Mouse (Mus musculus) lung, postnatal 0 days (tissue): ENCODE measurements at regions not wholly inside any gene's neighbourhood (a gene's known extent, or its start where the extent isn't known, plus 50 kb on each side); places are given as distances from the start of the nearest gene placed in this dataset.

Experiments used
- ATAC-seq: fragments of 200-750 bp; cut with Nextera tagmentation; 2 replicates; pipeline ENCODE4 v1.8.0; 2017; ENCODE audit warnings: moderate library complexity
- DNase-seq: peaks from one replicate; pipeline ENCODE4 v3.0.0-alpha.2; 2016; ENCODE audit warnings: low spot score
- H3K27ac ChIP-seq: fragments of 300-500 bp; sonication (generic); 2 replicates; pipeline ENCODE4 v1.5.1; 2014; ENCODE audit warnings: antibody characterized with exemption, mild to moderate bottlenecking, low read length, mixed read lengths
- H3K27me3 ChIP-seq: fragments of 300-500 bp; sonication (generic); replicated peaks from 2 replicates; pipeline ENCODE4 v1.6.1; 2014; ENCODE audit warnings: low read length, mixed read lengths; ENCODE audit not compliant: insufficient read depth
- H3K36me3 ChIP-seq: fragments of 300-500 bp; sonication (generic); 2 replicates; pipeline ENCODE4 v1.6.1; 2014; ENCODE audit warnings: low read length, mixed read lengths; ENCODE audit not compliant: insufficient read depth
- H3K4me1 ChIP-seq: fragments of 300-500 bp; sonication (generic); 2 replicates; pipeline ENCODE4 v1.6.1; 2014; ENCODE audit warnings: antibody characterized with exemption, low read depth, low read length, mixed read lengths; ENCODE audit not compliant: insufficient read depth
- H3K4me2 ChIP-seq: fragments of 300-500 bp; sonication (generic); replicated peaks from 2 replicates; pipeline ENCODE4 v1.6.1; 2014; ENCODE audit warnings: low read depth, mild to moderate bottlenecking, low read length, moderate library complexity, mixed read lengths
- H3K4me3 ChIP-seq: fragments of 300-500 bp; sonication (generic); 2 replicates; pipeline ENCODE4 v1.5.1; 2014; ENCODE audit warnings: low read depth, low read length
- H3K9ac ChIP-seq: fragments of 300-500 bp; sonication (generic); replicated peaks from 2 replicates; pipeline ENCODE4 v1.6.1; 2014; ENCODE audit warnings: low read depth, mild to moderate bottlenecking
- H3K9me3 ChIP-seq: fragments of 300-500 bp; sonication (generic); 2 replicates; pipeline ENCODE4 v1.6.1; 2016; ENCODE audit warnings: low read length, mixed read lengths
- CTCF ChIP-seq: IDR thresholded peaks from 2 replicates; pipeline ENCODE4 v1.5.1; 2016; ENCODE audit warnings: antibody characterized with exemption, mild to moderate bottlenecking
- EP300 ChIP-seq: IDR thresholded peaks from 2 replicates; pipeline ENCODE4 v1.6.1; 2016; ENCODE audit warnings: antibody characterized with exemption, mild to moderate bottlenecking, control low read depth
- WGBS: fragments of 180-500 bp; shearing (Covaris S2); extraction: QIAGEN DNeasy Blood & Tissue Kit; methylation state at CpG from one replicate; pipeline ENCODE4 v1.1.7; 2014; 5-methylcytosine and 5-hydroxymethylcytosine counted together

- Histone ChIP-seq H3K4me3 (no peak overlapping the region), H3K4me1 (peaks cover 15% of the 10 kb centered on the region), H3K27me3 (no peaks in the 10 kb centered on the region), H3K4me2 (no peak overlapping the region), H3K9me3 (no peaks in the 10 kb centered on the region), H3K36me3 (no peaks in the 10 kb centered on the region), H3K27ac (0 out of 2 replicates have a peak overlapping the region, but pooled peaks have one; percentile 43), H3K9ac (no peak overlapping the region)
- 46% methylated on average over 5 of the region's 5 CpGs for WGBS
- DNase-seq (peak; percentile 48), ATAC-seq (no peak)
- TF ChIP-seq CTCF (no peak), EP300 (peak; percentile 84)
Measured at GRCm38 (mm10) chr16:95851907-95852306, 138.9 kb downstream of the Psmg1 start.

GRCm38 (mm10) chr16:95848555-95849082, 142.1 kb downstream of the Psmg1 start:
- Histone ChIP-seq H3K9me3 (no peaks in the 10 kb centered on the region), H3K9ac (no peak overlapping the region), H3K36me3 (no peaks in the 10 kb centered on the region), H3K27ac (peak overlapping the region; percentile 80), H3K4me3 (no peak overlapping the region), H3K27me3 (no peaks in the 10 kb centered on the region), H3K4me2 (no peak overlapping the region), H3K4me1 (peaks cover 11% of the 10 kb centered on the region)
- ATAC-seq: peak; percentile 89
- DNase-seq: peak; percentile 90
- no peak for TF ChIP-seq CTCF
- TF ChIP-seq EP300: peak; percentile 87
- 24% methylated on average over 6 of the region's 6 CpGs for whole genome bisulfite sequencing

GRCm38 (mm10) chr16:95847765-95848483, 142.8 kb downstream of the Psmg1 start:
- Histone ChIP-seq H3K4me1 (peaks cover 11% of the 10 kb centered on the region), H3K4me3 (no peak overlapping the region), H3K27ac (peak overlapping the region; percentile 80), H3K9me3 (no peaks in the 10 kb centered on the region), H3K4me2 (no peak overlapping the region), H3K27me3 (no peaks in the 10 kb centered on the region), H3K36me3 (no peaks in the 10 kb centered on the region), H3K9ac (no peak overlapping the region)
- DNase-seq (peak; percentile 92), ATAC-seq (peak; percentile 77)
- WGBS: 24% methylated on average over 3 of the region's 3 CpGs
- no peak for TF ChIP-seq CTCF
- no peak for TF ChIP-seq EP300

GRCm38 (mm10) chr16:95845323-95845860, 143.5 kb downstream of the Ets2 start:
- Histone ChIP-seq H3K27me3 (no peaks in the 10 kb centered on the region), H3K9me3 (no peaks in the 10 kb centered on the region), H3K4me1 (peaks cover 11% of the 10 kb centered on the region), H3K4me3 (no peak overlapping the region), H3K36me3 (no peaks in the 10 kb centered on the region), H3K9ac (no peak overlapping the region), H3K27ac (no peak overlapping the region), H3K4me2 (no peak overlapping the region)
- ATAC-seq (no peak), DNase-seq (no peak)
- WGBS: 69% methylated on average over 10 of the region's 10 CpGs
- TF ChIP-seq EP300 (no peak), CTCF (no peak)

GRCm38 (mm10) chr16:95844691-95845090, 142.8 kb downstream of the Ets2 start:
- H3K4me2 ChIP-seq: no peak overlapping the region
- H3K4me3 ChIP-seq: no peak overlapping the region
- TF ChIP-seq CTCF: no peak
- TF ChIP-seq EP300: peak; percentile 41; the same call in 1 of the 2 replicates
- 46% methylated on average over 4 of the region's 4 CpGs for WGBS
- H3K36me3 ChIP-seq: no peaks in the 10 kb centered on the region
- DNase-seq: peak; percentile 62
- no peaks in the 10 kb centered on the region for H3K27me3 ChIP-seq
- no peak overlapping the region for H3K27ac ChIP-seq
- H3K4me1 ChIP-seq: peaks cover 11% of the 10 kb centered on the region
- ATAC-seq: no peak
- no peaks in the 10 kb centered on the region for H3K9me3 ChIP-seq
- H3K9ac ChIP-seq: no peak overlapping the region

GRCm38 (mm10) chr16:95842766-95843165, 140.9 kb downstream of the Ets2 start:
- H3K4me3 ChIP-seq: no peak overlapping the region
- no peak overlapping the region for H3K9ac ChIP-seq
- H3K27ac ChIP-seq: no peak overlapping the region
- TF ChIP-seq CTCF (no peak), EP300 (no peak)
- no peaks in the 10 kb centered on the region for H3K36me3 ChIP-seq
- no peak for ATAC-seq
- H3K4me2 ChIP-seq: no peak overlapping the region
- no peak for DNase-seq
- H3K9me3 ChIP-seq: no peaks in the 10 kb centered on the region
- peaks cover 10% of the 10 kb centered on the region; the same call in 1 of the 2 replicates for H3K4me1 ChIP-seq
- no peaks in the 10 kb centered on the region for H3K27me3 ChIP-seq
- 87% methylated on average over 3 of the region's 3 CpGs for WGBS
